Mouse (Mus musculus): ENCODE data around the gene Nphs2. TPM values are rescaled to one million over a fixed set of nuclear protein-coding genes. Genes with fewer than 3 reads are reported as not detected.

Gene Nphs2
- total RNA-seq (2023) = not detected

GRCm38 (mm10) chr1:156310630-156311029, at the start of gene Nphs2:
Gene Nphs2 (plus strand): TSS chr1:156310727.

GRCm38 (mm10) chr1:156302911-156303749, 7.4 kb upstream of the Nphs2 start, which contains the start of gene Tdrd5:
Gene Tdrd5 (minus strand): TSS chr1:156303664.

GRCm38 (mm10) chr1:156365740-156366139, 55.2 kb downstream of the Nphs2 start, which contains the start of gene Gm2000:
Gene Gm2000 (plus strand): TSS chr1:156366040.

Other genes with a start within 250 kb of the Nphs2 start
- gene Fam163a, start 105.7 kb upstream of the Nphs2 start, total RNA-seq (2023) = not detected
- not detected for gene Tdrd5, start 7.1 kb upstream of the Nphs2 start, total RNA-seq (2023)
- 1,431 TPM for gene Gm2000, start 55.3 kb downstream of the Nphs2 start, total RNA-seq (2023)
- gene Axdnd1, start 110.4 kb downstream of the Nphs2 start, total RNA-seq (2023) = not detected
- 31.6 TPM for gene Soat1, start 163.6 kb downstream of the Nphs2 start, total RNA-seq (2023)
- gene Gm10031, start 213.3 kb downstream of the Nphs2 start, total RNA-seq (2023) = 22.2 TPM
- gene Abl2, start 248.1 kb downstream of the Nphs2 start, total RNA-seq (2023) = 76.1 TPM

Data from CD4-positive naive resting alpha-beta T cell, adult 76 days (primary cell).